Mouse (Mus musculus) heart, postnatal 4 days (tissue): ENCODE data around the gene Etfdh. TPM values are rescaled to one million over a fixed set of nuclear protein-coding genes. Genes with fewer than 3 reads are reported as not detected.

Source experiments
- total RNA-seq, 2 experiments: library from RNA; stranded (reverse); gene quantifications; 2 replicates each; pipeline ENCODE4 v1.2.3; 2021

Etfdh gene
- total RNA-seq, 2 experiments from 2014 or later = 385 to 407 TPM

Other genes starting within 250 kb of the Etfdh start
- gene Fnip2, start 61.7 kb downstream of the Etfdh start, total RNA-seq = 10 to 100 TPM; 17.8 to 19.4 TPM
- gene Ppid, start 38.2 kb downstream of the Etfdh start, total RNA-seq = 10 to 100 TPM; 40.1 to 48.0 TPM
- 10 to 100 TPM; 11.9 to 14.9 TPM for gene 4930579G24Rik, start 421 bp downstream of the Etfdh start, total RNA-seq
- gene Rxfp1, start 108.4 kb upstream of the Etfdh start, total RNA-seq = 10 to 100 TPM in 1 of 2 experiments, 1 to 10 TPM in 1; 9.3 to 13.3 TPM
- gene Tmem144, start 223.3 kb upstream of the Etfdh start, total RNA-seq = 10 to 100 TPM; 10.4 to 10.6 TPM